In the genomic region with DNA sequence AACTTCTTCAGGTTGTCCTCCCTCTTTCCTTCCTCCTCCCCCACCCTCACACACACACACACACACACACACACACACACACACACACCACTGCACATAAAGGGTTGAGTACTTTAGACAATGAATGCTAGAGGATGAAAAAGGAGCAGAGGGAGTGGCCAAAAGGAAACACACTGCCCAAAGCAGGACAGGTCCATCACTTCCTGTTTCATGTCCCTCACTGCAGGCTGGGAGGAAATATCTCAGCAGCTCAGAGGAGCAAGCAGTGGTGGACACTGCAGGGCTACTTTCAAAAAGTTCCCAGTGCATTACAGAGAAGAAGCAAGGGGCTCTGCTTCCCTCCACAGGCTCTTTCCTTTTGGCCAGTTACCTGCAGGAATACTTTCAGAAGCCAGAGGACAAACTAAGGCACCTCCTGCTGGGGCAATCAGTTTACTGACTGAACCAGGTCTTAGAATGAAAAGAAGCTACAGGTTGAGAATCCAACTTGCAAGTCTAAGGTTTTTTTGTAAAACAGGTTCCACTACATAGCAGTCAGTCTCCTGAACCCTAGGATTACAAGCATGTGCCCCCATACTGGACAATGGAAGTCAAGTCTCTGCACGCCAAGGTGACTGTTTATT, we compare ENCODE assay signal across 18 mouse cellular contexts. TPM values are rescaled to one million over a fixed set of nuclear protein-coding genes. Genes with fewer than 3 reads are reported as not detected.
A peak's percentile ranks its signal among the peaks of the same experiment; 100 is the strongest.
DNase-seq lines count a peak whose midpoint lies in the region; ATAC-seq and TF ChIP-seq lines count a peak whose summit lies in the region.
"Had no signal": no experiment of that assay in that cellular context is flagged by ENCODE, and none has a peak within 500 bp of the region (broad histone marks: within the 10 kb centered on the region; RNA-seq: fewer than 3 reads in every experiment).

No protein-coding gene starts in this region.

- H3K9me3 ChIP-seq in embryonic facial prominence, embryonic 13.5 days = no peaks in the 10 kb centered on the region
- H3K9me3 ChIP-seq in embryonic facial prominence, embryonic 10.5 days = no peaks in the 10 kb centered on the region
- no peaks in the 10 kb centered on the region for H3K9me3 ChIP-seq in kidney, embryonic 16.5 days (ENCODE audit: low read length)
- H3K9me3 ChIP-seq in stomach, embryonic 14.5 days (ENCODE audit: control insufficient read depth, low read depth, low read length) = no peaks in the 10 kb centered on the region
- H3K9me3 ChIP-seq in intestine, embryonic 15.5 days = no peaks in the 10 kb centered on the region
- H3K9me3 ChIP-seq: forebrain, embryonic 13.5 days; neural tube, embryonic 13.5 days had no signal

- no peak overlapping the region for H3K9ac ChIP-seq in embryonic facial prominence, embryonic 13.5 days
- H3K9ac ChIP-seq in kidney, embryonic 16.5 days (replicated peaks; ENCODE audit: low read length) = no peak overlapping the region
- H3K9ac ChIP-seq in stomach, embryonic 14.5 days (replicated peaks; ENCODE audit: low read depth, low read length) = no peak overlapping the region
- no peak overlapping the region for H3K9ac ChIP-seq in intestine, embryonic 15.5 days
- H3K9ac ChIP-seq: forebrain, embryonic 13.5 days; liver, embryonic 14.5 days; neural tube, embryonic 13.5 days had no signal

- H3K27ac ChIP-seq in embryonic facial prominence, embryonic 13.5 days = peak overlapping the region; percentile 28
- H3K27ac ChIP-seq in embryonic facial prominence, embryonic 10.5 days (replicated peaks) = no peak overlapping the region
- peak overlapping the region; percentile 25; the same call in 1 of the 2 replicates for H3K27ac ChIP-seq in kidney, embryonic 16.5 days (ENCODE audit: low read length)
- peak overlapping the region; percentile 25 for H3K27ac ChIP-seq in bone marrow macrophage, adult 2 months (ENCODE audit: insufficient read depth, low read depth, low read length)
- peak overlapping the region; percentile 48; the same call in 1 of the 2 replicates for H3K27ac ChIP-seq in stomach, embryonic 14.5 days (ENCODE audit: low read length)
- no peak overlapping the region for H3K27ac ChIP-seq in intestine, embryonic 15.5 days
- H3K27ac ChIP-seq: forebrain, embryonic 13.5 days; liver, embryonic 14.5 days; macrophage; neural tube, embryonic 13.5 days had no signal

- DNase-seq in embryonic facial prominence, embryonic 10.5 days (ENCODE audit: low spot score) = no peak
- no peak for DNase-seq in kidney, adult 18-20 months
- no peak for DNase-seq in left cerebral cortex, adult 9 months (ENCODE audit: low spot score in 2 of 2)
- DNase-seq: cerebellum, adult 11 months; gastrocnemius, postnatal 36 days; kidney, postnatal 36 days; left cerebral cortex, postnatal 4 days; right cerebral cortex, postnatal 4 days had no signal

- no peak overlapping the region for H3K4me2 ChIP-seq in embryonic facial prominence, embryonic 13.5 days
- no peak overlapping the region for H3K4me2 ChIP-seq in kidney, embryonic 16.5 days (replicated peaks; ENCODE audit: low read depth, low read length)
- no peak overlapping the region; the same call in 1 of the 2 replicates for H3K4me2 ChIP-seq in stomach, embryonic 14.5 days (replicated peaks; ENCODE audit: low read depth, low read length)
- H3K4me2 ChIP-seq in intestine, embryonic 15.5 days (replicated peaks) = no peak overlapping the region
- H3K4me2 ChIP-seq: forebrain, embryonic 13.5 days; neural tube, embryonic 13.5 days had no signal

- TF ChIP-seq CTCF in bone marrow macrophage, adult 2 months (IDR thresholded peaks at IDR 0.05; ENCODE audit: low read depth, low read length) = no peak

- no peaks in the 10 kb centered on the region for H3K27me3 ChIP-seq in embryonic facial prominence, embryonic 13.5 days
- no peaks in the 10 kb centered on the region for H3K27me3 ChIP-seq in embryonic facial prominence, embryonic 10.5 days (replicated peaks; ENCODE audit: low read depth, poor library complexity, severe bottlenecking)
- no peaks in the 10 kb centered on the region for H3K27me3 ChIP-seq in kidney, embryonic 16.5 days (ENCODE audit: insufficient read depth, low read length)
- H3K27me3 ChIP-seq in stomach, embryonic 14.5 days (ENCODE audit: control insufficient read depth, insufficient read depth, low read length) = no peaks in the 10 kb centered on the region
- no peaks in the 10 kb centered on the region for H3K27me3 ChIP-seq in intestine, embryonic 15.5 days (replicated peaks)
- H3K27me3 ChIP-seq: forebrain, embryonic 13.5 days; neural tube, embryonic 13.5 days had no signal

- ATAC-seq in embryonic facial prominence, embryonic 13.5 days (ENCODE audit: insufficient number of reproducible peaks, insufficient read depth, low FRiP score, low TSS enrichment, low read depth) = no peak
- no peak for ATAC-seq in kidney, embryonic 16.5 days (ENCODE audit: low FRiP score, low TSS enrichment)
- ATAC-seq in stomach, embryonic 14.5 days (ENCODE audit: insufficient number of reproducible peaks, insufficient read depth, low FRiP score, low read depth) = no peak
- no peak for ATAC-seq in intestine, embryonic 15.5 days
- ATAC-seq: forebrain, embryonic 13.5 days; midbrain, embryonic 16.5 days had no signal

- 90% methylated on average over 1 of the region's 1 CpGs for WGBS in embryonic facial prominence, embryonic 13.5 days
- 89% methylated on average over 1 of the region's 1 CpGs for WGBS in embryonic facial prominence, embryonic 10.5 days
- WGBS in kidney, embryonic 16.5 days = 81% methylated on average over 1 of the region's 1 CpGs
- WGBS in stomach, embryonic 14.5 days = 75% methylated on average over 1 of the region's 1 CpGs
- WGBS in intestine, embryonic 15.5 days = 80% methylated on average over 1 of the region's 1 CpGs

- no peak overlapping the region for H3K4me3 ChIP-seq in embryonic facial prominence, embryonic 13.5 days
- H3K4me3 ChIP-seq in embryonic facial prominence, embryonic 10.5 days = no peak overlapping the region
- H3K4me3 ChIP-seq in kidney, embryonic 16.5 days (ENCODE audit: low read length) = no peak overlapping the region
- H3K4me3 ChIP-seq in bone marrow macrophage, adult 2 months (ENCODE audit: insufficient read depth, low read length) = no peak overlapping the region
- H3K4me3 ChIP-seq in stomach, embryonic 14.5 days (ENCODE audit: low read depth, low read length) = no peak overlapping the region
- no peak overlapping the region for H3K4me3 ChIP-seq in intestine, embryonic 15.5 days (replicated peaks)
- H3K4me3 ChIP-seq: forebrain, embryonic 13.5 days; neural tube, embryonic 13.5 days had no signal

- TF ChIP-seq POLR2A in bone marrow macrophage, adult 2 months (IDR thresholded peaks at IDR 0.05; ENCODE audit: borderline replicate concordance, low read depth, low read length) = no peak

- H3K4me1 ChIP-seq in embryonic facial prominence, embryonic 13.5 days = peaks cover 26% of the 10 kb centered on the region
- peaks cover 2% of the 10 kb centered on the region; the same call in 1 of the 2 replicates for H3K4me1 ChIP-seq in embryonic facial prominence, embryonic 10.5 days
- peaks cover 11% of the 10 kb centered on the region; the same call in 1 of the 2 replicates for H3K4me1 ChIP-seq in kidney, embryonic 16.5 days (ENCODE audit: insufficient read depth, low read length)
- peaks cover 38% of the 10 kb centered on the region for H3K4me1 ChIP-seq in bone marrow macrophage, adult 2 months (ENCODE audit: control insufficient read depth, insufficient read depth, low read length)
- H3K4me1 ChIP-seq in stomach, embryonic 14.5 days (ENCODE audit: control insufficient read depth, insufficient read depth, low read length) = peaks cover 14% of the 10 kb centered on the region
- peaks cover 6% of the 10 kb centered on the region; the same call in 1 of the 2 replicates for H3K4me1 ChIP-seq in intestine, embryonic 15.5 days (replicated peaks)

- H3K36me3 ChIP-seq in embryonic facial prominence, embryonic 13.5 days = 0 out of 2 replicates have a peak, but pooled peaks cover 4% of the 10 kb centered on the region
- H3K36me3 ChIP-seq in embryonic facial prominence, embryonic 10.5 days (replicated peaks) = peaks cover 11% of the 10 kb centered on the region; the same call in 1 of the 2 replicates
- H3K36me3 ChIP-seq in kidney, embryonic 16.5 days (ENCODE audit: insufficient read depth, low read length) = peaks cover 3% of the 10 kb centered on the region; the same call in 1 of the 2 replicates
- no peaks in the 10 kb centered on the region for H3K36me3 ChIP-seq in stomach, embryonic 14.5 days (ENCODE audit: control insufficient read depth, insufficient read depth, low read length)
- H3K36me3 ChIP-seq in intestine, embryonic 15.5 days = no peaks in the 10 kb centered on the region
- H3K36me3 ChIP-seq: neural tube, embryonic 13.5 days had no signal

RNA-seq across cellular contexts. Expression of a gene that starts 32.9 kb away (rescaled TPM):
- polyA plus RNA-seq in embryonic facial prominence, embryonic 13.5 days (2015; fragmentation: Nextera tagmentation; extraction: Ambion mirVana) = 14.3 and 15.0 TPM in 2 replicates
- 13.2 and 14.5 TPM in 2 replicates for polyA plus RNA-seq in embryonic facial prominence, embryonic 10.5 days (2016; fragmentation: Nextera tagmentation; extraction: Ambion mirVana)
- 10.1 and 11.8 TPM in 2 replicates for polyA plus RNA-seq in kidney, embryonic 16.5 days (2015; fragmentation: Nextera tagmentation; extraction: Ambion mirVana)
- polyA plus RNA-seq in bone marrow macrophage, adult 2 months (2012; ENCODE audit: insufficient read depth, insufficient read length, missing spikeins) = 24.5 and 27.6 TPM in 2 replicates
- 17.2 and 17.5 TPM in 2 replicates for polyA plus RNA-seq in stomach, embryonic 14.5 days (2014; fragmentation: Nextera tagmentation; extraction: Ambion mirVana)
- 9.3 and 11.8 TPM in 2 replicates for polyA plus RNA-seq in intestine, embryonic 15.5 days (2015; fragmentation: Nextera tagmentation; extraction: Ambion mirVana)

Comparison
In these comparisons a context has a peak if more than half of its experiments do, and no peak if none do; other contexts are left out.
1. H3K27ac ChIP-seq: peak in embryonic facial prominence, embryonic 13.5 days (single experiment), kidney, embryonic 16.5 days (single experiment), bone marrow macrophage, adult 2 months (single experiment) and stomach, embryonic 14.5 days (single experiment); none in embryonic facial prominence, embryonic 10.5 days (single experiment) and intestine, embryonic 15.5 days (single experiment).